Mouse (Mus musculus) limb, embryonic 15.5 days (tissue): ENCODE data around the gene Fkbp5. TPM values are rescaled to one million over a fixed set of nuclear protein-coding genes. Genes with fewer than 3 reads are reported as not detected.

Source experiments
- ATAC-seq: fragments of 200-750 bp; cut with Nextera tagmentation; 2 replicates; pipeline ENCODE4 v1.8.0; 2017; ENCODE audit warnings: low read depth, moderate TSS enrichment; ENCODE audit not compliant: insufficient number of reproducible peaks, low FRiP score, low TSS enrichment
- H3K27ac ChIP-seq: fragments of 300-500 bp; sonication (generic); 2 replicates; pipeline ENCODE4 v1.5.1; 2015; ENCODE audit warnings: moderate library complexity, mild to moderate bottlenecking, inconsistent platforms
- H3K27me3 ChIP-seq: fragments of 300-500 bp; sonication (generic); 2 replicates; pipeline ENCODE4 v1.6.1; 2015; ENCODE audit warnings: inconsistent platforms
- H3K36me3 ChIP-seq: fragments of 300-500 bp; sonication (generic); 2 replicates; pipeline ENCODE4 v1.6.1; 2015; ENCODE audit warnings: inconsistent platforms
- H3K4me1 ChIP-seq: fragments of 300-500 bp; sonication (generic); 2 replicates; pipeline ENCODE4 v1.6.1; 2015; ENCODE audit warnings: inconsistent platforms
- H3K4me2 ChIP-seq: fragments of 300-500 bp; sonication (generic); 2 replicates; pipeline ENCODE4 v1.6.1; 2015; ENCODE audit warnings: mild to moderate bottlenecking, inconsistent platforms
- H3K4me3 ChIP-seq: fragments of 300-500 bp; sonication (generic); 2 replicates; pipeline ENCODE4 v1.5.1; 2015; ENCODE audit warnings: mild to moderate bottlenecking, inconsistent platforms
- H3K9ac ChIP-seq: fragments of 300-500 bp; sonication (generic); 2 replicates; pipeline ENCODE4 v1.6.1; 2015; ENCODE audit warnings: inconsistent platforms
- H3K9me3 ChIP-seq: fragments of 300-500 bp; sonication (generic); 2 replicates; pipeline ENCODE4 v1.6.1; 2016; ENCODE audit warnings: inconsistent platforms
- WGBS: fragments of 180-500 bp; shearing (Covaris S2); methylation state at CpG from one replicate; pipeline ENCODE4 v1.1.7; 2015; 5-methylcytosine and 5-hydroxymethylcytosine counted together
- polyA plus RNA-seq: library from polyadenylated mRNA; unstranded; fragments of >200 nt; fragmentation: Nextera tagmentation; extraction: Ambion mirVana; gene quantifications from 2 replicates; pipeline ENCODE4 v1.2.1, GENCODE M21; 2015

Fkbp5 gene
- polyA plus RNA-seq, 1 experiment from 2014 or later = 42.1 TPM

DNA sequence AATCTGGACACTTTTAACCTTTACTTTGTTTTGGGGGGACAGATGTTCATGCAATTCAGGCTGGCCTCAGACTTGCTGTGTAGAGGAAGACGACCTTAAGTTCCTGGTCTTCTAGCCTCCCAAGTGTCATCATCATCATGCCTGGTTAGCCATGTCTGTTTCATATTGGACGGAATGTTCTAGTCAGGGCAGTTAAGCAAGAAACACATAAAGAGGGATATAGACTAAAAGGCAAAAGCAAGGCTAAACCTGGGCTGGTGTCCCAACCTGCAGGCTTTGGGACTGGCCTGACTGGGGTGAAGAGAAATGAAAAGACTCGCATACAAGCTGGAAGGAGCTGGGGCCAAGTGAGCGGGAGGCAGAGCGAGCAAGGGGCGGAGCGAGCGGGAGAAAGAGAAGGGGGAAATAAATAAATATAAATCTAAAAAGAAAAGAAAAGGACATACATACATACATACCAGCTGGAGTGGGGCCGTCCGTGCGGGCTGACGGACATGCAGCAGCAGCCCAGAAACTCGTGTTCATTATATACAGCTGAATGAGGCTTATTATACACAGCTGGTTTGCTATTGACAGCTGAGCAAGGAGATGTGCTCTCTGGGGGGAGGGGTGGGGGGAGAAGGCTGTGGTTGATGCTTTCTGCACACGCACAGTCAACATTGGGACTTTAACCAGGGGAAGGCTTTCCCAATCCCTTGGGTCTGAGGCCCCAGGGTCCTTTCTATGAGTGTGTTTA, 26.1 kb downstream of the Fkbp5 start:
- no peak overlapping the region for H3K4me2 ChIP-seq
- H3K9ac ChIP-seq = no peak overlapping the region
- no peaks in the 10 kb centered on the region for H3K36me3 ChIP-seq
- 70% methylated on average over 14 of the region's 14 CpGs for WGBS
- no peak for ATAC-seq
- H3K9me3 ChIP-seq = no peaks in the 10 kb centered on the region
- H3K27ac ChIP-seq = no peak overlapping the region
- peaks cover 3% of the 10 kb centered on the region; the same call in 1 of the 2 replicates for H3K4me1 ChIP-seq
- H3K27me3 ChIP-seq = no peaks in the 10 kb centered on the region
- H3K4me3 ChIP-seq = no peak overlapping the region

DNA sequence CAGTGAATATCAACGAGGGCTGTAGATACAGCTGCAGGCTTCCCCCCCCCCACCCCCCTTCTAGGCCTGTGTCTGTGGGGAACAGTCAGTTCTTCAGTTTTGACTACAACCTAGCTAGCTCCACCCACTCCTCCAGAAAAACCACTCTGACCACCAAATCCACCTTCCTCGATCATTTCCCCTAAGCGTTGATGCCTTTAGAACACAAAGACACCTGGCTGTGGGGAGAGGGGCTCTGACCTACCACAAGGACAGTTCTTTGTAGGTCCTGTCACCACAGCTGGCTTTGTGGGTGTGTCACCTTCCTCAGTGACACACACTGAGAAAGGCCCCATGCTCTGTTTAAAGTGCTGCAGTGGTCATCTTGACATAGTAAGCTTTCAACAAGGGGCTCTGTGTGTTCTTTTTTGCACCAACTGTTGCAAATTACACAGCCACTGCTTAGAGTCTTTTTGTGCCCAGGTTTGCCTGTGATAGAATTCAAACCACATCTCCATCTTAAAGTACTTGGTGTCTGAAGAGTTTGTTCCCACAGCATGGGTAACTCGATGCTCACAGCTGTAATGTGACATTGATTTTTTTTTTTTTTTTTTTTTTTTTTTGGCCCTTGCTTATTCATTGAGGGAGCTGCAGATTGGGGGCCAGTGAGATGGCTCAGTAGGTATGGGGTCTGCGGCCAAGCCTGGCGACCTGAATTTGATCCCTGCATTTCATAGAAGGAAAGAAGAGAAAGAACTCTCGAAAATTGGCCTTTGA, 28.9 kb downstream of the Fkbp5 start:
- Histone ChIP-seq H3K9ac (no peak overlapping the region), H3K36me3 (no peaks in the 10 kb centered on the region), H3K4me3 (no peak overlapping the region), H3K9me3 (no peaks in the 10 kb centered on the region), H3K4me1 (peaks cover 9% of the 10 kb centered on the region), H3K27ac (no peak overlapping the region), H3K27me3 (no peaks in the 10 kb centered on the region), H3K4me2 (no peak overlapping the region)
- WGBS = 63% methylated on average over 7 of the region's 7 CpGs
- ATAC-seq = no peak

DNA sequence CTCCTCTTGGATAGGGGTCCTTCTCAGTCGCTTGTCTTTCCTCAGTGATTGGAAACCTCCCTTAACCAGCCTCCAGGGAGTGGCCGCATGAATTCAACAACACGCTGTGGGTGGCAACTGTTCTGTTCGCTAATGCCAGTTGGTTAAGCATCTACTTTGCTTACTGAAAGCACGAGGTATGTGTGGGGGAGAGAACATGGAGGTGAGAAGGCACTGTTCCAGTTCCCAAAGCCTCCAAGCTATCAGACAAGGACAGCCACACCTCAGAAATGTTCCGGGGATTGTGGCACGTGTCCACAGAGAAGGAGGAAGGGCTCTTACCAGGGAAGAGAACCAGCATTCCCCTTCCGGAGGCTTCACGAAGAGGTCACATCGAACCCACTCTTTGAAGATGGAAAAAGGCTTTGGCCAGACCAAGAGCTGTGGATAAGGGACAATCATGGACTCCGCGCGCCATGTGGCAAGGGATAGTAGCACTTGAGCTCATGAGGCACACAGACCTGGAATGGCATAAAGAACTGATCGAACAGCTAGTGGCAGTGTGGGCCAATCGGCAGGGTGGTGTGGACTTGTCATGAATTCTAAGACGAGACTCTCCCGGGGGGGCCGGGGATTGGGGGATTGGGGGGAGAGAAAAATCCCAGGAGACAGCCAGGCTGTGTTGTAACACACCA, 29.6 kb downstream of the Fkbp5 start:
- Histone ChIP-seq H3K36me3 (no peaks in the 10 kb centered on the region), H3K9ac (no peak overlapping the region), H3K4me2 (no peak overlapping the region), H3K9me3 (no peaks in the 10 kb centered on the region), H3K27ac (no peak overlapping the region), H3K4me3 (no peak overlapping the region), H3K4me1 (peaks cover 9% of the 10 kb centered on the region), H3K27me3 (no peaks in the 10 kb centered on the region)
- WGBS = 88% methylated on average over 18 of the region's 18 CpGs
- no peak for ATAC-seq

DNA sequence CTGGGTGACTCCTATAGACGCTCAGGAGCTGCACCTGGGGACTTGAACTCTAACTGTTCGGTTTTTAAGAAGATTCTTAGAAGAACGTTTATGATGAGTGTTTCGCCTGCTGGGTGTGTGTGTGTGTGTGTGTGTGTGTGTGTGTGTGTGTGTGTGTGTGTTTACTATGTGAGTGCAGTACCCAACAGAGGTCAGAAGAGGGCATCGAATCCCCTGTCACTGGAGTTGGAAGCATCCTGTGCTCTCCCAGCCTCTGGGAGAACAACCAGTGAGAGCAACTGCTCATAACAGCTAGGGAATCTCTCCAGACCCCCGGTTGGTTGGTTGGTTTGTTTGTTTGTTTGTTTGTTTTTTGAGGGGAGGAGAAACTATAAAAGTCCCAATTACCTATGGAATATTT, 30.6 kb downstream of the Fkbp5 start:
- H3K9me3 ChIP-seq = no peaks in the 10 kb centered on the region
- no peak overlapping the region for H3K27ac ChIP-seq
- no peaks in the 10 kb centered on the region for H3K27me3 ChIP-seq
- H3K4me2 ChIP-seq = no peak overlapping the region
- 82% methylated on average over 6 of the region's 6 CpGs for WGBS
- H3K9ac ChIP-seq = no peak overlapping the region
- no peaks in the 10 kb centered on the region for H3K36me3 ChIP-seq
- H3K4me1 ChIP-seq = peaks cover 9% of the 10 kb centered on the region
- no peak overlapping the region; the same call in 1 of the 2 replicates for H3K4me3 ChIP-seq
- no peak for ATAC-seq

DNA sequence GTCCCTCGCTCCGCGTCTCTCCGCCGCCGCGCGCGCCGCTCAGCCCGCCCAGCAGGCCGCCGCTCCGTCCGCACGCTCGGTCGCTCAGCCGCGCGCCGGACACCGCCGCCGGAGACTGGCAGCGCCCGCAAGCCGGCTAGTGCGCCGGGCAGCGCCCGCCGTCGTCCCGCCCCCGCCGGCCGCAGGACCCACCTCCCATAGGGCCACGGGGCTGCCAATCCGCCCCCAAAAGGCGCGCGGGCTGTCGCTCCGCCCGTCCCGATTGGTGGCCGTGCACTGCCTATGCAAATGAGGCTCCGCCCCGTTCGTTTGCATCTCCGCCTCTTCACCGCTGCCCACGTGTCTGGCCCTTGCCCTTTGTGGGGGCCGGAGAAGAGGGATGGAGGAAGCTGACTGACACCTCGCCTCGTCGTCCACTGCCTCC, 31.3 kb downstream of the Fkbp5 start:
- H3K27me3 ChIP-seq = no peaks in the 10 kb centered on the region
- H3K36me3 ChIP-seq = no peaks in the 10 kb centered on the region
- ATAC-seq = peak; percentile 97
- H3K9me3 ChIP-seq = no peaks in the 10 kb centered on the region
- under 1% methylated on average over 53 of the region's 58 CpGs for WGBS
- H3K27ac ChIP-seq = peak overlapping the region; percentile 87
- H3K9ac ChIP-seq = peak overlapping the region; percentile 73
- H3K4me1 ChIP-seq = peaks cover 9% of the 10 kb centered on the region
- peak overlapping the region; percentile 81 for H3K4me2 ChIP-seq
- peak overlapping the region; percentile 92 for H3K4me3 ChIP-seq

DNA sequence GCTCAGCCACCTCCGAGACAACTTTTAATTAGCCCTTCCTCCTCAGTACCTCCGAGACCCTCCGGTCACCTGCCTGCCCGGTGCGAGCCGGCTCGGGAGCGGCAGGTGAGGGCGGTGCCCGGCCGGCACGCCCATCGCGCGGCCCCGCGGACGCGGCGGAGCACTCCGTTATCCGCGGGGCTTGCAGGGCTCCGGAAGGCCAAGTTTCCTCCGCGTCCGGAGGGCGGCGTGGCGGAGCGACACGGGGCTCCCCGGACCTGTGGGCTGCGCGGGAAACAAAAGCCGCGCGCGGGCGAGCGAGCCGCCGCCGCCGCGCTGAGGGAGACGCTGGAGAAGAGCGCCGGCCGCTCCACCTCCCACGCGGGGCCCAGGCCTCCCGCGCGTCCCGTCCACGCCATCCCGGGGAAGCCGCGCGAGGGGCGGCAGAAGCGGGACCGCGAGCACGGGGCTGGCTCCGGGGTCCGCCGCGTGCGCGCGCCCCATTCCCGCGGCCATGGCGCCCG, 31.8 kb downstream of the Fkbp5 start:
- peak overlapping the region; percentile 92 for H3K4me3 ChIP-seq
- H3K4me1 ChIP-seq = peaks cover 9% of the 10 kb centered on the region
- no peaks in the 10 kb centered on the region for H3K36me3 ChIP-seq
- peak overlapping the region; percentile 81 for H3K4me2 ChIP-seq
- H3K27ac ChIP-seq = peak overlapping the region; percentile 87
- under 1% methylated on average over 76 of the region's 77 CpGs for WGBS
- H3K9ac ChIP-seq = peak overlapping the region; percentile 73
- peak; percentile 58 for ATAC-seq
- no peaks in the 10 kb centered on the region for H3K27me3 ChIP-seq
- H3K9me3 ChIP-seq = no peaks in the 10 kb centered on the region

DNA sequence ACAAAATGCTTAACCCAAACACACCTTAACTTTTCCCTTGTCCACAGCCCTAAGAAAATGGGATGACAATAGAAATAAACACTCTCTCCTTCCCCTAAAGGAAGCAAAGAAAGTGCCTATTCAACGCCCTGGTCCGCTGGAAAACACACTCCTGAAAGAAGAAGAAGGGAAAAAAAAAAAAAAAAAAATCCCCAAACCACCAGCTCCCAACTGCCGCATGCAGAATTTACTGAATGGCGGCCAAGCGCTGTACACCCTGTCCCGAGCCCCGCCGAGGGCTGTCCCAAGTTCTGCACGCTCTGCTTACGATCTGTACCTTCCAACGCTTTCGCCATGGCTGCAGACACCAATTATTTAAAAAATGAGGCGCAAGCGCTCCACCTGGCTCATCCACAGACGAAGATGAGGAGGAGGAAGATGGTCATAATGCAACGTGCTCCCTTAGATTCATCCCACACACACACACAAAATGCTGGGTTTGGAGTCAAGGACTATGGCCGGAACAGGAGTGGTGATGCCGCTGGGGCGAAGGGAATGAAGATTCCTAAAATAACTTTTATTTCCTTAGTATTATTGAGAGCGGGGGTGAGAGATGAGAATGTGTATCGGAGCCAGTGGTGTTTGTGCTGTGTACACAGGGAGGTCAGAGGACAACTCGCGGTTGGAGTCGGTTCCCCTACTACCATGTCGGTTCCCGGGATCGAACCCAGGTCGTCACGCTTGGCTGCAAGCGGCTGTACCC, 32.5 kb downstream of the Fkbp5 start:
- Histone ChIP-seq H3K4me3 (peak overlapping the region; percentile 92), H3K27ac (peak overlapping the region; percentile 87), H3K9ac (peak overlapping the region; percentile 73), H3K27me3 (no peaks in the 10 kb centered on the region), H3K4me1 (peaks cover 9% of the 10 kb centered on the region), H3K4me2 (peak overlapping the region; percentile 81), H3K36me3 (no peaks in the 10 kb centered on the region), H3K9me3 (no peaks in the 10 kb centered on the region)
- 4% methylated on average over 30 of the region's 30 CpGs for WGBS
- no peak for ATAC-seq

DNA sequence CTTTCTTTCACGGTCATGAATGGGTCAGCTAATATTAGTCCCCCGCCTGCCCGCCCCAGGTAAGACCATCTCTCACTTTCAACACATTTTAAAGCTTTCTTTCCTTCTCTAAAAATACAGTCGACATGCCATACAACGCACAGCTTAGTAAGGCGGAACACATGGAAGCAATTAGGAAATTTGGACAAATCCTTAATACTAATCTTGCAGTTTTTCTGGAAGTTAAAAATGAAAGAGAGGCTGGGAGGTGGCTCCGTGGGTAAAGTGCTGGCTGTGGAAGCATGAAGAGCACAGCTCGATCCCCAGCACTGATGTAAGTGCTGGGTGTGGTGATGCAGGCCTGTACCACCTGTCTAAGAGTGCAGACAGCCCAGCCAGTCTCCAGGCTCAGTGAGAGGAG, 39.9 kb downstream of the Fkbp5 start:
- no peak overlapping the region for H3K9ac ChIP-seq
- H3K27ac ChIP-seq = peak overlapping the region; percentile 55
- no peaks in the 10 kb centered on the region for H3K36me3 ChIP-seq
- no peak for ATAC-seq
- no peak overlapping the region for H3K4me2 ChIP-seq
- no peaks in the 10 kb centered on the region for H3K9me3 ChIP-seq
- 40% methylated on average over 8 of the region's 8 CpGs for WGBS
- peaks cover 8% of the 10 kb centered on the region; the same call in 1 of the 2 replicates for H3K4me1 ChIP-seq
- H3K27me3 ChIP-seq = no peaks in the 10 kb centered on the region
- no peak overlapping the region for H3K4me3 ChIP-seq

DNA sequence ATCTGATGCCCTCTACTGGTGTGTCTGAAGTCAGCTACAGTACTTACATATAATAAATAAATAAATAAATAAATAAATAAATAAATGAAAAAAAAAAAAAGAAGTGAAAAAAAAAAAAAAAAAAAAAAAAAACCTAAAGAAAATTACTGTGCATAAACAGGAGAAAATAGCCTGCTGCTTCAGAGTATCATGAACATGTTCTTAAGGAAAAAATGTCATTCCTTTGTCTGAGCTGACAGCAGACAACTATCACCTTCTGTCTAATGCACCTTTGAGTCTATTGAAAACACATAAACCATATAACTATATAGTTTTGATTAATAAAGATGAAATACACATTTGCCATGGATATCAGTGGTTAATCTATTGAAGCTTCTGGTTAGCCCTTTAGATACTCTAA, 40.9 kb downstream of the Fkbp5 start:
- no peak overlapping the region for H3K9ac ChIP-seq
- no peak overlapping the region for H3K4me3 ChIP-seq
- ATAC-seq = no peak
- H3K9me3 ChIP-seq = no peaks in the 10 kb centered on the region
- no peaks in the 10 kb centered on the region for H3K27me3 ChIP-seq
- H3K4me2 ChIP-seq = no peak overlapping the region
- no peaks in the 10 kb centered on the region for H3K36me3 ChIP-seq
- H3K4me1 ChIP-seq = peaks cover 8% of the 10 kb centered on the region; the same call in 1 of the 2 replicates
- H3K27ac ChIP-seq = no peak overlapping the region

DNA sequence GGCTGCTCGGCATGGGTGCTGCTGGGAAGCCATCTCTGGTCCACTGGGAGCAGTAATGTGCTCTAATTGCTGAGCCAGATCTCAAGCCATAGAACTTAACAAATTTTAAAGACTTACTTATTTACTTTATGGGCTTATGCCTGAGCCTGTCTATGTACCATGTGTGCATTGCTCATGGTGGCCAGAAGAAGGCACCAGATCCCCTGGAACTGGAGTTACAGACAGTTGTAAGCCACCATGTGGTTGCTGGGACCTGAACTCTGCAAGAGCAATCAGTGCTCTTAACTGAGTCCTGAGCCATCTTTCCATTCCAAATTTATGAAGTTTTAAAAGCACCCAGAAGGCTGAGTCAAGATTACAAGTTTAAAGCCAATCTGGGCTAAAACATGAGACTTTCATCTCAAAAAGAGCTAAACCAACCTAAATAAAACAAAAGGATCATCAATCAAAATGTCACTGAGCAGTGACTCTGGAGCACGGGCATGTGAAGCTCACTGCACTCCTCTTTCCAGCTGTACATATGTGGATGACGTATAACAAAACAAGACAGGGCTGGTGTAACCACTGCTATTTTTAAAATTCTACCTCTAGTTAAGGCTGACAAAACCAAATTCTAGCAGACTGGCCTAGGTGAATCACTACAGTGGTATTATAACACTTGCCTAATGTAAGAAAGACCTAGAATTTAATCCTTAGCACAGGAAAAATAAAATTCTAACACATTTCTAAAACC, 41.6 kb downstream of the Fkbp5 start:
- H3K27me3 ChIP-seq = no peaks in the 10 kb centered on the region
- no peaks in the 10 kb centered on the region for H3K36me3 ChIP-seq
- H3K9ac ChIP-seq = no peak overlapping the region
- H3K27ac ChIP-seq = no peak overlapping the region
- WGBS = 64% methylated on average over 3 of the region's 3 CpGs
- H3K4me2 ChIP-seq = no peak overlapping the region
- no peak for ATAC-seq
- no peak overlapping the region for H3K4me3 ChIP-seq
- H3K4me1 ChIP-seq = peaks cover 10% of the 10 kb centered on the region; the same call in 1 of the 2 replicates
- no peaks in the 10 kb centered on the region for H3K9me3 ChIP-seq

DNA sequence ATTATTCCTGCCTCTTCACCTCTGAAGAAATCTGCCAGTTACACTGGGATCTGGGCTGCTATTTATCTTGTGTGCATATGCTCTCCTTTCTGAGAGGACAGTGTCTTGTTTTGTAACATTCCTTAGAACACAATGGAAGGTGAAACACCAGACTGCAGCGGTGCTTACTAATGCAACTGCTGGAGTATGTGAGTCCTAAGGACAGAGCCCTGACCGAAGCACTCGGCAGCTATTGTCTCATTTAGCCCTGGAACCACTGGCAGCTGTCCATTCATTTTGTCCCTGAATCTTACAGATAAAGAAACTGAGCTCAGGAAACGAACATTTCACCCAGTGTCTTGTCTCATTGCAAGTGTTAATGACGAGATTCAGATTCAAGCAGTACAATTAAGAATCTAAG, 44.6 kb downstream of the Fkbp5 start:
- Histone ChIP-seq H3K36me3 (no peaks in the 10 kb centered on the region), H3K9ac (no peak overlapping the region), H3K27me3 (no peaks in the 10 kb centered on the region), H3K4me3 (no peak overlapping the region), H3K9me3 (no peaks in the 10 kb centered on the region), H3K4me1 (peaks cover 10% of the 10 kb centered on the region; the same call in 1 of the 2 replicates), H3K27ac (no peak overlapping the region), H3K4me2 (no peak overlapping the region)
- WGBS = 84% methylated on average over 5 of the region's 5 CpGs
- no peak for ATAC-seq
